Mouse (Mus musculus) ES-E14 (cell line): Measurements from ENCODE around the gene Rrm2. TPM values are rescaled to one million over a fixed set of nuclear protein-coding genes. Genes with fewer than 3 reads are reported as not detected.

Source experiments
- DNase-seq: peaks from one replicate; pipeline ENCODE4 v3.0.0-alpha.2; 2013; ENCODE audit warnings: low read depth, low spot score
- H3K27ac ChIP-seq: 2 replicates; pipeline ENCODE4 v1.5.1; 2012; ENCODE audit warnings: low read depth, mild to moderate bottlenecking, low read length, moderate library complexity, mixed read lengths; ENCODE audit not compliant: poor library complexity, insufficient read depth, severe bottlenecking
- H3K36me3 ChIP-seq: 2 replicates; pipeline ENCODE4 v1.6.1; 2012; ENCODE audit warnings: mild to moderate bottlenecking, low read length, moderate library complexity, mixed read lengths; ENCODE audit not compliant: control insufficient read depth, poor library complexity, insufficient read depth, severe bottlenecking
- H3K4me1 ChIP-seq, 2 experiments: fragments of 150-350 bp in 1 of 2; sonication (generic) in 1 of 2; 2 replicates each; pipeline ENCODE4 v1.6.1; 2012; ENCODE audit warnings: low read length in 2 of 2, mild to moderate bottlenecking in 1 of 2, mixed read lengths in 1 of 2; ENCODE audit not compliant: control insufficient read depth in 2 of 2, insufficient read depth in 2 of 2, poor library complexity in 1 of 2
- H3K4me3 ChIP-seq, 2 experiments: fragments of 150-350 bp in 1 of 2; sonication (generic) in 1 of 2; 2 replicates each; pipeline ENCODE4 v1.5.1; 2012; ENCODE audit warnings: low read length in 2 of 2, low read depth in 1 of 2, mild to moderate bottlenecking in 1 of 2, mixed read lengths in 1 of 2; ENCODE audit not compliant: insufficient read depth in 1 of 2, poor library complexity in 1 of 2, severe bottlenecking in 1 of 2
- H3K9ac ChIP-seq: 2 replicates; pipeline ENCODE4 v1.6.1; 2012; ENCODE audit warnings: low read depth, mild to moderate bottlenecking, low read length, mixed read lengths; ENCODE audit not compliant: poor library complexity, insufficient read depth, severe bottlenecking
- H3K9me3 ChIP-seq: fragments of 150-350 bp; sonication (generic); 2 replicates; pipeline ENCODE4 v1.6.1; 2012; ENCODE audit warnings: low read depth, mild to moderate bottlenecking, low read length; ENCODE audit not compliant: control insufficient read depth, insufficient read depth
- CHD2 ChIP-seq: IDR thresholded peaks from 2 replicates; pipeline ENCODE4 v1.6.1; 2014; ENCODE audit warnings: mild to moderate bottlenecking, low read depth, low read length, inconsistent platforms
- HCFC1 ChIP-seq: IDR thresholded peaks from 2 replicates; pipeline ENCODE4 v1.6.1; 2012; ENCODE audit warnings: low read length, inconsistent platforms, borderline replicate concordance; ENCODE audit not compliant: insufficient read depth
- MAFK ChIP-seq: IDR thresholded peaks from 2 replicates; pipeline ENCODE4 v1.6.1; 2014; ENCODE audit warnings: mild to moderate bottlenecking, low read depth, low read length, inconsistent platforms; ENCODE audit not compliant: insufficient read depth
- ZC3H11A ChIP-seq: IDR thresholded peaks from 2 replicates; pipeline ENCODE4 v1.6.1; 2012; ENCODE audit warnings: low read depth, mild to moderate bottlenecking, inconsistent platforms, low read length, borderline replicate concordance
- ZNF384 ChIP-seq: IDR thresholded peaks from 2 replicates; pipeline ENCODE4 v1.6.1; 2012; ENCODE audit warnings: low read depth, low read length, inconsistent platforms
- in situ Hi-C, 2 experiments: fragments of 600-800 bp; cut with MboI; formaldehyde crosslinking; loops; one replicate each; pipeline ENCODE4 v1.15.1; 2025; ENCODE audit warnings: low sequenced_read_pairs in 2 of 2, inconsistent platforms in 1 of 2; ENCODE audit not compliant: unreplicated experiment in 2 of 2
- total RNA-seq: library from RNA; depleted of rRNA; stranded (reverse); fragments of 300-350 nt; gene quantifications from 2 replicates; pipeline ENCODE4 v1.2.3, GENCODE M21; 2012

Gene Rrm2
- total RNA-seq, 1 experiment, result 112 TPM

- Histone ChIP-seq H3K9ac (peak overlapping the region; percentile 40; the same call in 1 of the 2 replicates), H3K9me3 (no peaks in the 10 kb centered on the region), H3K27ac (no peak overlapping the region), H3K36me3 (peaks cover 39% of the 10 kb centered on the region), H3K4me1 (peaks cover 3 to 8% of the 10 kb centered on the region in 2 experiments; a peak in 3 of 4 replicates), H3K4me3 (peak overlapping the region in 1 of 2 experiments; percentile 30; a peak in 2 of 4 replicates)
- in situ Hi-C loops, result loop anchor here (10.0 kb wide), 2 partner anchors 232 to 242 kb away; no protein-coding TSS in a partner anchor
- TF ChIP-seq HCFC1, result no peak
- TF ChIP-seq CHD2, result no peak
- no peak for DNase-seq
Measured at GRCm38 (mm10) chr12:24712396-24712795, 4.4 kb downstream of the Rrm2 start.

GRCm38 (mm10) chr12:24714579-24715255 is 6.7 kb downstream of the Rrm2 start:
- TF ChIP-seq HCFC1 (no peak), ZC3H11A (no peak), MAFK (no peak), ZNF384 (no peak), CHD2 (no peak)
- in situ Hi-C loops, result loop anchor here (10.0 kb wide), 2 partner anchors 230 to 240 kb away; no protein-coding TSS in a partner anchor

DNA sequence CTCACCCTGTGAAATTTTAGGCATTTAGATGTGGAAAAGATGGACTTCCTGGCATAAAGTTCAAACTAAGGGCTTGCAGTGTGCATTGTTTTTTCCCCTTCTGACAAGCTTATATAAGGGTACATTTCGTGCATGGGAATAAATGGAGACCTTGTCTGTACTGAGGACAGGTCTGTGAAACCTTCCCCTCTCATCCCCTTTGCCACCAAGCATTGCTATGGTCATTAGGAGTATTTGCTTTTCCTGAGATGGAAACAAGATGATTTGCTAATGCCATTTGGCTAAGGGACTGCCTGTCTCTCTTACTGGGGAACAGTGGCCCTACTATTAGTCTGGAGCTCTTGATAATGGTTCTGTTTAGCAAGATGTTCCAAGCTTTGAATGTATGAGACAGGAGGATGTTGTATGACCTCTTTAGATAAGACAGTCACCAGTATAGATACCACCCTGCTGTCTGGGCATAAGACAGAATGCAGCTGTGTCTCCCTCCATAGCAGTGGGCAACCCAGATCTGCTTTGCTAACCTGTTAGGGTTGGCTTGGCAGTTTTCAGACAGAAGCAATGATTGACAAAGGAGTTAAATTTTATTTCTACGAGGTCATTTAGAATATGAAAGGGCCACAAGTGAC is 7.3 kb downstream of the Rrm2 start:
- TF ChIP-seq CHD2 (no peak), ZNF384 (no peak), MAFK (no peak), ZC3H11A (no peak), HCFC1 (no peak)
- Histone ChIP-seq H3K4me1 (peaks cover 3 to 8% of the 10 kb centered on the region in 2 experiments; a peak in 3 of 4 replicates), H3K27ac (no peak overlapping the region), H3K4me3 (no peak overlapping the region), H3K9me3 (no peaks in the 10 kb centered on the region), H3K36me3 (peaks cover 28% of the 10 kb centered on the region), H3K9ac (no peak overlapping the region)
- DNase-seq, result no peak
- in situ Hi-C loops, result loop anchor here (10.0 kb wide), 2 partner anchors 229 to 239 kb away; no protein-coding TSS in a partner anchor

More at GRCm38 (mm10) chr12:24714579-24715255, 6.7 kb downstream of the Rrm2 start:
- H3K27ac ChIP-seq, result no peak overlapping the region; the same call in 1 of the 2 replicates
- DNase-seq, result no peak
- peaks cover 30% of the 10 kb centered on the region for H3K36me3 ChIP-seq
- H3K9ac ChIP-seq, result no peak overlapping the region
- H3K4me1 ChIP-seq, result peaks cover 3 to 8% of the 10 kb centered on the region in 2 experiments; a peak in 3 of 4 replicates
- no peaks in the 10 kb centered on the region for H3K9me3 ChIP-seq
- H3K4me3 ChIP-seq, result no peak overlapping the region

- peaks cover 16% of the 10 kb centered on the region for H3K36me3 ChIP-seq
- DNase-seq, result no peak
- H3K27ac ChIP-seq, result no peak overlapping the region
- no peak overlapping the region for H3K4me3 ChIP-seq
- TF ChIP-seq ZC3H11A (peak; percentile 56; the same call in 1 of the 2 replicates), CHD2 (no peak)
- H3K9me3 ChIP-seq, result no peaks in the 10 kb centered on the region
- no peak overlapping the region for H3K9ac ChIP-seq
- in situ Hi-C loops, result loop anchor here (10.0 kb wide), 2 partner anchors 228 to 238 kb away; no protein-coding TSS in a partner anchor
- peaks cover 3 to 4% of the 10 kb centered on the region in 2 experiments; a peak in 3 of 4 replicates for H3K4me1 ChIP-seq
Measured at GRCm38 (mm10) chr12:24716721-24717301, 8.8 kb downstream of the Rrm2 start.
